Mouse (Mus musculus) forebrain, embryonic 14.5 days (tissue): Measurements from ENCODE around the gene Psmb9. TPM values are rescaled to one million over a fixed set of nuclear protein-coding genes. Genes with fewer than 3 reads are reported as not detected.
"Not testable (repeated sequence)": the region's sequence is repeated elsewhere in the genome, so short reads cannot be mapped to it uniquely, and the experiment has no call there.

ENCODE experiments used
- ATAC-seq: fragments of 200-750 bp; cut with Nextera tagmentation; 2 replicates; pipeline ENCODE4 v1.8.0; 2017; ENCODE audit warnings: mild to moderate bottlenecking, moderate library complexity
- DNase-seq: peaks from one replicate; pipeline ENCODE4 v3.0.0-alpha.2; 2015; ENCODE audit warnings: low spot score
- H3K27ac ChIP-seq: fragments of 300-500 bp; sonication (generic); 2 replicates; pipeline ENCODE4 v1.5.1; 2014; ENCODE audit warnings: low read depth, mild to moderate bottlenecking, control low read depth, low read length, moderate library complexity
- H3K27me3 ChIP-seq: fragments of 300-500 bp; sonication (generic); replicated peaks from 2 replicates; pipeline ENCODE4 v1.6.1; 2014; ENCODE audit warnings: low read length, control low read depth, mixed read lengths; ENCODE audit not compliant: control insufficient read depth, insufficient read depth
- H3K36me3 ChIP-seq: fragments of 300-500 bp; sonication (generic); 2 replicates; pipeline ENCODE4 v1.6.1; 2014; ENCODE audit warnings: low read length, control low read depth; ENCODE audit not compliant: control insufficient read depth, insufficient read depth
- H3K4me1 ChIP-seq: fragments of 300-500 bp; sonication (generic); 2 replicates; pipeline ENCODE4 v1.6.1; 2014; ENCODE audit warnings: antibody characterized with exemption, low read length, control low read depth; ENCODE audit not compliant: control insufficient read depth, insufficient read depth
- H3K4me2 ChIP-seq: fragments of 300-500 bp; sonication (generic); 2 replicates; pipeline ENCODE4 v1.6.1; 2014; ENCODE audit warnings: mild to moderate bottlenecking, control low read depth, low read length
- H3K4me3 ChIP-seq: fragments of 300-500 bp; sonication (generic); 2 replicates; pipeline ENCODE4 v1.5.1; 2014; ENCODE audit warnings: low read depth, low read length, control low read depth
- H3K9ac ChIP-seq: fragments of 300-500 bp; sonication (generic); 2 replicates; pipeline ENCODE4 v1.6.1; 2014; ENCODE audit warnings: mild to moderate bottlenecking, low read length, control low read depth, moderate library complexity
- H3K9me3 ChIP-seq: fragments of 300-500 bp; sonication (generic); replicated peaks from 2 replicates; pipeline ENCODE4 v1.6.1; 2016; ENCODE audit warnings: low read length, control low read depth, mixed read lengths; ENCODE audit not compliant: control insufficient read depth
- WGBS: fragments of 180-500 bp; shearing (Covaris S2); extraction: QIAGEN DNeasy Blood & Tissue Kit; methylation state at CpG from one replicate; pipeline ENCODE4 v1.1.7; 2014; 5-methylcytosine and 5-hydroxymethylcytosine counted together
- polyA plus RNA-seq: library from polyadenylated mRNA; unstranded; fragments of >200 nt; fragmentation: Nextera tagmentation; extraction: Ambion mirVana; gene quantifications from 2 replicates; pipeline ENCODE4 v1.2.1, GENCODE M21; 2014

The Psmb9 gene
- 0.58 and 1.0 TPM in 2 replicates for polyA plus RNA-seq

GRCm38 (mm10) chr17:34187261-34187916 lies at the start of gene Psmb9, which contains the start of gene Tap1:
Gene Psmb9, minus strand, starts transcription at chr17:34187764.
Gene Tap1, plus strand, starts transcription at chr17:34187553.
- H3K27ac ChIP-seq = no peak within 1 kb of the TSS
- peak within 1 kb of the TSS; percentile 39 for H3K4me3 ChIP-seq
- H3K4me2 ChIP-seq = peak within 1 kb of the TSS; percentile 78
- WGBS = under 1% methylated on average over 46 of the region's 46 CpGs
- H3K4me1 ChIP-seq = peaks cover 9% of the 10 kb centered on the region
- no peaks in the 10 kb centered on the region for H3K9me3 ChIP-seq
- DNase-seq = peak; percentile 96
- H3K36me3 ChIP-seq = no peaks in the 10 kb centered on the region
- peak within 1 kb of the TSS; percentile 61 for H3K9ac ChIP-seq
- ATAC-seq = peak; percentile 98
- peaks cover 36% of the 10 kb centered on the region for H3K27me3 ChIP-seq

GRCm38 (mm10) chr17:34236691-34237090 lies 49.1 kb upstream of the Psmb9 start:
- Histone ChIP-seq H3K4me3 (no peak overlapping the region), H3K4me1 (no peaks in the 10 kb centered on the region), H3K27ac (no peak overlapping the region), H3K27me3 (no peaks in the 10 kb centered on the region), H3K9ac (no peak overlapping the region), H3K36me3 (no peaks in the 10 kb centered on the region), H3K4me2 (no peak overlapping the region), H3K9me3 (no peaks in the 10 kb centered on the region)
- no peak for ATAC-seq
- WGBS = 87% methylated on average over 5 of the region's 5 CpGs
- no peak for DNase-seq

- no peak overlapping the region for H3K9ac ChIP-seq
- ATAC-seq = 0 out of 2 replicates have a peak, but pooled peaks have one; percentile 54
- H3K4me1 ChIP-seq = no peaks in the 10 kb centered on the region
- no peaks in the 10 kb centered on the region for H3K36me3 ChIP-seq
- no peaks in the 10 kb centered on the region for H3K27me3 ChIP-seq
- DNase-seq = peak; percentile 58
- H3K4me2 ChIP-seq = no peak overlapping the region
- H3K27ac ChIP-seq = no peak overlapping the region
- H3K9me3 ChIP-seq = no peaks in the 10 kb centered on the region
- no peak overlapping the region for H3K4me3 ChIP-seq
- 46% methylated on average over 9 of the region's 9 CpGs for WGBS
Observed at GRCm38 (mm10) chr17:34234926-34235325, 47.4 kb upstream of the Psmb9 start.

GRCm38 (mm10) chr17:34232021-34232420 lies 44.5 kb upstream of the Psmb9 start:
- H3K27ac ChIP-seq, H3K4me2 ChIP-seq, H3K4me1 ChIP-seq, ATAC-seq, H3K36me3 ChIP-seq, H3K4me3 ChIP-seq, H3K27me3 ChIP-seq, DNase-seq, H3K9me3 ChIP-seq, H3K9ac ChIP-seq: not testable (repeated sequence)
- WGBS = 87% methylated on average over 4 of the region's 7 CpGs

- not testable (repeated sequence) for H3K9me3 ChIP-seq, H3K4me1 ChIP-seq, H3K9ac ChIP-seq, H3K36me3 ChIP-seq, H3K4me2 ChIP-seq, ATAC-seq, H3K27ac ChIP-seq, H3K4me3 ChIP-seq, DNase-seq, H3K27me3 ChIP-seq
- 90% methylated on average over 6 of the region's 9 CpGs for WGBS
Observed at GRCm38 (mm10) chr17:34230971-34231370, 43.4 kb upstream of the Psmb9 start.

- DNase-seq, H3K9me3 ChIP-seq, H3K27ac ChIP-seq, H3K9ac ChIP-seq, H3K36me3 ChIP-seq, ATAC-seq, H3K4me2 ChIP-seq, H3K27me3 ChIP-seq, H3K4me1 ChIP-seq, H3K4me3 ChIP-seq: not testable (repeated sequence)
- WGBS = 97% methylated on average over 13 of the region's 23 CpGs
Observed at GRCm38 (mm10) chr17:34225911-34226310, 38.3 kb upstream of the Psmb9 start.

GRCm38 (mm10) chr17:34225426-34225825 lies 37.9 kb upstream of the Psmb9 start:
- no peak for DNase-seq
- ATAC-seq = no peak
- Histone ChIP-seq H3K4me3 (no peak overlapping the region), H3K9me3 (no peaks in the 10 kb centered on the region), H3K36me3 (no peaks in the 10 kb centered on the region), H3K4me1 (no peaks in the 10 kb centered on the region), H3K27ac (no peak overlapping the region), H3K9ac (no peak overlapping the region), H3K27me3 (no peaks in the 10 kb centered on the region), H3K4me2 (no peak overlapping the region)
- 95% methylated on average over 8 of the region's 8 CpGs for WGBS

GRCm38 (mm10) chr17:34224816-34225215 lies 37.3 kb upstream of the Psmb9 start:
- WGBS = 92% methylated on average over 3 of the region's 3 CpGs
- no peak overlapping the region for H3K9ac ChIP-seq
- H3K36me3 ChIP-seq = no peaks in the 10 kb centered on the region
- no peak overlapping the region for H3K27ac ChIP-seq
- DNase-seq (no peak), ATAC-seq (no peak)
- no peak overlapping the region for H3K4me2 ChIP-seq
- H3K4me3 ChIP-seq = no peak overlapping the region
- no peaks in the 10 kb centered on the region for H3K4me1 ChIP-seq
- H3K27me3 ChIP-seq = no peaks in the 10 kb centered on the region
- no peaks in the 10 kb centered on the region for H3K9me3 ChIP-seq

- H3K27me3 ChIP-seq, H3K9me3 ChIP-seq, H3K4me1 ChIP-seq, H3K9ac ChIP-seq, H3K4me3 ChIP-seq, DNase-seq, H3K4me2 ChIP-seq, H3K27ac ChIP-seq, ATAC-seq, H3K36me3 ChIP-seq: not testable (repeated sequence)
- 97% methylated on average over 5 of the region's 16 CpGs for WGBS
Observed at GRCm38 (mm10) chr17:34220401-34220800, 32.8 kb upstream of the Psmb9 start.
